ENCODE assay signal across 9 mouse cellular contexts in genomic region chr10:68355471-68356092, GRCm38 (mm10).
A peak's percentile ranks its signal among the peaks of the same experiment; 100 is the strongest.
DNase-seq lines count a peak whose midpoint lies in the region; ATAC-seq lines count a peak whose summit lies in the region.
"Had no signal": no experiment of that assay in that cellular context is flagged by ENCODE, and none has a peak within 500 bp of the region (broad histone marks: within the 10 kb centered on the region; RNA-seq: fewer than 3 reads in every experiment).

No protein-coding gene starts in this region.

- peaks cover 50% of the 10 kb centered on the region for H3K4me1 ChIP-seq in kidney, embryonic 16.5 days (ENCODE audit: insufficient read depth, low read length)
- peaks cover 48% of the 10 kb centered on the region for H3K4me1 ChIP-seq in embryonic facial prominence, embryonic 10.5 days
- peaks cover 28% of the 10 kb centered on the region for H3K4me1 ChIP-seq in hindbrain, embryonic 10.5 days (replicated peaks)
- H3K4me1 ChIP-seq in midbrain, embryonic 14.5 days (ENCODE audit: control insufficient read depth, insufficient read depth, low read length), result peaks cover 16% of the 10 kb centered on the region

- H3K9me3 ChIP-seq in kidney, embryonic 16.5 days (ENCODE audit: low read length), result no peaks in the 10 kb centered on the region
- no peaks in the 10 kb centered on the region for H3K9me3 ChIP-seq in embryonic facial prominence, embryonic 10.5 days
- H3K9me3 ChIP-seq in hindbrain, embryonic 10.5 days, result no peaks in the 10 kb centered on the region
- no peaks in the 10 kb centered on the region for H3K9me3 ChIP-seq in midbrain, embryonic 14.5 days (ENCODE audit: control insufficient read depth, low read length)

- H3K4me2 ChIP-seq in kidney, embryonic 16.5 days (replicated peaks; ENCODE audit: low read depth, low read length), result peak overlapping the region; percentile 35
- peak overlapping the region; percentile 23 for H3K4me2 ChIP-seq in midbrain, embryonic 14.5 days (ENCODE audit: low read length)

- intact Hi-C loops in gastrocnemius, postnatal 36 days (cut with DNase I), result loop anchor here (10.0 kb wide), 1 partner anchor 89 kb away; no protein-coding TSS in a partner anchor

- 0 out of 2 replicates have a peak overlapping the region, but pooled peaks have one; percentile 48 for H3K9ac ChIP-seq in kidney, embryonic 16.5 days (replicated peaks; ENCODE audit: low read length)
- H3K9ac ChIP-seq in midbrain, embryonic 14.5 days (replicated peaks; ENCODE audit: low read length), result 0 out of 2 replicates have a peak overlapping the region, but pooled peaks have one; percentile 23

- WGBS in kidney, embryonic 16.5 days, result 21% methylated on average over 6 of the region's 6 CpGs
- 33% methylated on average over 6 of the region's 6 CpGs for WGBS in embryonic facial prominence, embryonic 10.5 days
- WGBS in hindbrain, embryonic 10.5 days, result 44% methylated on average over 6 of the region's 6 CpGs
- 9% methylated on average over 6 of the region's 6 CpGs for WGBS in midbrain, embryonic 14.5 days

- H3K27ac ChIP-seq in kidney, embryonic 16.5 days (ENCODE audit: low read length), result peak overlapping the region; percentile 94
- peak overlapping the region; percentile 75 for H3K27ac ChIP-seq in embryonic facial prominence, embryonic 10.5 days (replicated peaks)
- peak overlapping the region; percentile 67 for H3K27ac ChIP-seq in hindbrain, embryonic 10.5 days
- H3K27ac ChIP-seq in midbrain, embryonic 14.5 days (replicated peaks; ENCODE audit: low read depth, low read length), result peak overlapping the region; percentile 61; the same call in 1 of the 2 replicates

- no peak for DNase-seq in kidney, adult 18-20 months
- no peak for DNase-seq in embryonic facial prominence, embryonic 10.5 days (ENCODE audit: low spot score)
- DNase-seq in hindbrain, embryonic 10.5 days (ENCODE audit: low spot score), result no peak
- DNase-seq in midbrain, embryonic 14.5 days, result peak; percentile 50
- DNase-seq in right cerebral cortex, postnatal 25 days, result no peak
- no peak for DNase-seq in adrenal gland, postnatal 10 days
- DNase-seq in gastrocnemius, postnatal 36 days, result no peak
- DNase-seq: thymus, postnatal 4 days had no signal

- no peaks in the 10 kb centered on the region for H3K27me3 ChIP-seq in kidney, embryonic 16.5 days (ENCODE audit: insufficient read depth, low read length)
- H3K27me3 ChIP-seq in embryonic facial prominence, embryonic 10.5 days (replicated peaks; ENCODE audit: low read depth, poor library complexity, severe bottlenecking), result no peaks in the 10 kb centered on the region
- H3K27me3 ChIP-seq in hindbrain, embryonic 10.5 days (ENCODE audit: insufficient read depth, poor library complexity, severe bottlenecking), result no peaks in the 10 kb centered on the region
- no peaks in the 10 kb centered on the region for H3K27me3 ChIP-seq in midbrain, embryonic 14.5 days (ENCODE audit: control insufficient read depth, insufficient read depth, low read length)

- no peak for ATAC-seq in kidney, embryonic 16.5 days (ENCODE audit: low FRiP score, low TSS enrichment)
- no peak for ATAC-seq in midbrain, embryonic 14.5 days (ENCODE audit: low FRiP score, low TSS enrichment)

- H3K36me3 ChIP-seq in kidney, embryonic 16.5 days (ENCODE audit: insufficient read depth, low read length), result no peaks in the 10 kb centered on the region
- no peaks in the 10 kb centered on the region for H3K36me3 ChIP-seq in embryonic facial prominence, embryonic 10.5 days (replicated peaks)
- H3K36me3 ChIP-seq in hindbrain, embryonic 10.5 days, result no peaks in the 10 kb centered on the region
- H3K36me3 ChIP-seq in midbrain, embryonic 14.5 days (ENCODE audit: control insufficient read depth, insufficient read depth, low read length), result no peaks in the 10 kb centered on the region

- no peak overlapping the region for H3K4me3 ChIP-seq in kidney, embryonic 16.5 days (ENCODE audit: low read length)
- no peak overlapping the region for H3K4me3 ChIP-seq in embryonic facial prominence, embryonic 10.5 days
- no peak overlapping the region for H3K4me3 ChIP-seq in hindbrain, embryonic 10.5 days
- no peak overlapping the region for H3K4me3 ChIP-seq in midbrain, embryonic 14.5 days (replicated peaks; ENCODE audit: low read depth, low read length)
